Mouse (Mus musculus) cerebellum, adult 2 months (tissue): ENCODE measurements around the gene Spint2.

Experiments used
- CTCF ChIP-seq: fragments of 200-500 bp; IDR thresholded peaks from 2 replicates; pipeline ENCODE4 v1.5.1; 2011; ENCODE audit warnings: low read depth, mild to moderate bottlenecking, control low read depth, low read length, moderate library complexity, borderline replicate concordance; ENCODE audit not compliant: insufficient read depth
- POLR2A ChIP-seq: fragments of 200-500 bp; IDR thresholded peaks from 2 replicates; pipeline ENCODE4 v1.6.1; 2011; ENCODE audit warnings: low read length, control low read depth, borderline replicate concordance; ENCODE audit not compliant: insufficient read depth

DNA sequence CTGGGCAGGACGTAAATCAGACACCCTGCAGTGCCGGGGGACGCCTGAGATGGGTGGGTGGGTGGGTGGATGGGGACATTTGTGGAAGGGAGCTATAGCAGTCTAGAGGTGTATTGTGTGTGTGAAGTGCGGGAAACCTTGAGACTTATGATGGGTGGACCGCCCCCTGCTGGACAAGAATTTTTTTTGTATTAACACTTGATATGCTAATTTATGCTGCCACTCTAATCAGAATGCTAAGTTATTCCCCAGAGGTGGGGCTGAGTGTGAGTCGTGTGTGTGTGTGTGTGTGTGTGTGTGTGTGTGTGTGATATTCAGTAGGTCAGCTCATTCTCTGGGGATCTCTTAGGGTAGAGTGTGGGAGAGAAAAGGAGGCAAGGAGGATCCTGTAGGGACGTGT is 24.9 kb upstream of the Spint2 start:
- TF ChIP-seq POLR2A = no peak
- TF ChIP-seq CTCF = peak; percentile 51
